Mouse (Mus musculus): ENCODE results near the gene Eml5.

Gene Eml5

GRCm38 (mm10) chr12:98833901-98834300 is 67.4 kb downstream of the Eml5 start:
- DNase-seq (ENCODE audit: low spot score): no peak

- DNase-seq (ENCODE audit: low spot score): no peak
Measured at GRCm38 (mm10) chr12:98832929-98833598, 68.2 kb downstream of the Eml5 start.

GRCm38 (mm10) chr12:98831122-98831521 is 70.2 kb downstream of the Eml5 start:
- no peak for DNase-seq (ENCODE audit: low spot score)

GRCm38 (mm10) chr12:98820781-98821180 is 80.5 kb downstream of the Eml5 start:
- DNase-seq (ENCODE audit: low spot score): no peak

GRCm38 (mm10) chr12:98804078-98804748 is 97.1 kb downstream of the Eml5 start:
- DNase-seq (ENCODE audit: low spot score): no peak

- no peak for DNase-seq (ENCODE audit: low spot score)
Measured at GRCm38 (mm10) chr12:98802245-98802644, 99.0 kb downstream of the Eml5 start.

GRCm38 (mm10) chr12:98800334-98800733 is 101.0 kb downstream of the Eml5 start:
- DNase-seq (ENCODE audit: low spot score): no peak

- DNase-seq (ENCODE audit: low spot score): no peak
Measured at GRCm38 (mm10) chr12:98795731-98796318, 105.5 kb downstream of the Eml5 start.

GRCm38 (mm10) chr12:98784251-98784650 is 117.0 kb downstream of the Eml5 start:
- DNase-seq (ENCODE audit: low spot score): no peak

- DNase-seq (ENCODE audit: low spot score): peak; percentile 33
Measured at GRCm38 (mm10) chr12:98779148-98779547, 122.1 kb downstream of the Eml5 start.

GRCm38 (mm10) chr12:98777509-98777908 is 123.8 kb downstream of the Eml5 start:
- no peak for DNase-seq (ENCODE audit: low spot score)

GRCm38 (mm10) chr12:98766241-98766640 is 135.0 kb downstream of the Eml5 start:
- DNase-seq (ENCODE audit: low spot score): no peak

- DNase-seq (ENCODE audit: low spot score): no peak
Measured at GRCm38 (mm10) chr12:98759700-98760099, 141.6 kb downstream of the Eml5 start.

- no peak for DNase-seq (ENCODE audit: low spot score)
Measured at GRCm38 (mm10) chr12:98757636-98758035, 143.6 kb downstream of the Eml5 start.

- no peak for DNase-seq (ENCODE audit: low spot score)
Measured at GRCm38 (mm10) chr12:98747380-98747753, 153.9 kb downstream of the Eml5 start.

- peak; percentile 89 for DNase-seq (ENCODE audit: low spot score)
Measured at GRCm38 (mm10) chr12:98746746-98747379, 154.4 kb downstream of the Eml5 start, which contains the start of gene Zc3h14. Zc3h14 (plus strand) TSS chr12:98746964.

- no peak for DNase-seq (ENCODE audit: low spot score)
Measured at GRCm38 (mm10) chr12:98746131-98746530, 155.2 kb downstream of the Eml5 start.

GRCm38 (mm10) chr12:98745626-98746025 is 155.7 kb downstream of the Eml5 start:
- DNase-seq (ENCODE audit: low spot score): no peak

- DNase-seq (ENCODE audit: low spot score): no peak
Measured at GRCm38 (mm10) chr12:98741011-98741501, 160.2 kb downstream of the Eml5 start.

- no peak for DNase-seq (ENCODE audit: low spot score)
Measured at GRCm38 (mm10) chr12:98737801-98738350, 163.4 kb downstream of the Eml5 start.

- no peak for DNase-seq (ENCODE audit: low spot score)
Measured at GRCm38 (mm10) chr12:98736951-98737800, 164.1 kb downstream of the Eml5 start, which contains the start of gene Ptpn21. Ptpn21 (minus strand) TSS chr12:98737405.
